Mouse (Mus musculus) MEL (cell line): ENCODE measurements around the gene Tgm6. TPM values are rescaled to one million over a fixed set of nuclear protein-coding genes. Genes with fewer than 3 reads are reported as not detected.

ENCODE experiments used
- DNase-seq: peaks from one replicate; pipeline ENCODE4 v3.0.0; 2011; ENCODE audit warnings: low read depth, low spot score
- H3K27ac ChIP-seq: 2 replicates; pipeline ENCODE4 v1.5.1; 2012; ENCODE audit warnings: low read depth, mild to moderate bottlenecking, control low read depth, low read length, moderate library complexity; ENCODE audit not compliant: control insufficient read depth
- H3K27me3 ChIP-seq, 2 experiments: fragments of 150-350 bp in 1 of 2; sonication (generic) in 1 of 2; 2 replicates each; pipeline ENCODE4 v1.6.1; 2012; ENCODE audit warnings: low read length in 2 of 2, mild to moderate bottlenecking in 2 of 2, improper control_type of control experiment in 1 of 2, moderate library complexity in 1 of 2; ENCODE audit not compliant: insufficient read depth in 2 of 2, control insufficient read depth in 1 of 2
- H3K36me3 ChIP-seq, 2 experiments: 2 replicates each; pipeline ENCODE4 v1.6.1; 2012 to 2014; ENCODE audit warnings: low read length in 2 of 2, improper control_type of control experiment in 1 of 2, inconsistent platforms in 1 of 2, mild to moderate bottlenecking in 1 of 2; ENCODE audit not compliant: insufficient read depth in 2 of 2, control insufficient read depth in 1 of 2
- H3K4me1 ChIP-seq, 2 experiments: fragments of 150-350 bp in 1 of 2; sonication (generic) in 1 of 2; 2 replicates each; pipeline ENCODE4 v1.6.1; 2012; ENCODE audit warnings: low read length in 2 of 2, improper control_type of control experiment in 1 of 2, mild to moderate bottlenecking in 1 of 2; ENCODE audit not compliant: insufficient read depth in 2 of 2, control insufficient read depth in 1 of 2
- H3K4me3 ChIP-seq, 2 experiments: fragments of 150-350 bp in 1 of 2; sonication (generic) in 1 of 2; 2 replicates each; pipeline ENCODE4 v1.5.1; 2012; ENCODE audit warnings: low read depth in 2 of 2, low read length in 2 of 2, mild to moderate bottlenecking in 2 of 2, moderate library complexity in 2 of 2, control low read depth in 1 of 2, improper control_type of control experiment in 1 of 2; ENCODE audit not compliant: control insufficient read depth in 1 of 2, insufficient read depth in 1 of 2
- H3K79me2 ChIP-seq: 2 replicates; pipeline ENCODE4 v1.6.1; 2012; ENCODE audit warnings: mild to moderate bottlenecking, low read length, moderate library complexity; ENCODE audit not compliant: control insufficient read depth, poor library complexity, insufficient read depth
- H3K9ac ChIP-seq: 2 replicates; pipeline ENCODE4 v1.6.1; 2012; ENCODE audit warnings: low read depth, mild to moderate bottlenecking, control low read depth, low read length, moderate library complexity; ENCODE audit not compliant: control insufficient read depth, poor library complexity, severe bottlenecking
- H3K9me3 ChIP-seq: fragments of 150-350 bp; sonication (generic); replicated peaks from 2 replicates; pipeline ENCODE4 v1.6.1; 2012; ENCODE audit warnings: mild to moderate bottlenecking, low read length, improper control_type of control experiment, moderate library complexity; ENCODE audit not compliant: insufficient read depth
- BHLHE40 ChIP-seq: IDR thresholded peaks from 2 replicates; pipeline ENCODE4 v1.6.1; 2012; ENCODE audit warnings: low read depth, mild to moderate bottlenecking, inconsistent platforms, low read length, improper control_type of control experiment, borderline replicate concordance
- CHD1 ChIP-seq: IDR thresholded peaks from 2 replicates; pipeline ENCODE4 v1.6.1; 2012; ENCODE audit warnings: low read depth, mild to moderate bottlenecking, inconsistent platforms, low read length, improper control_type of control experiment
- E2F4 ChIP-seq: IDR thresholded peaks from 2 replicates; pipeline ENCODE4 v1.6.1; 2011; ENCODE audit warnings: low read depth, low read length, improper control_type of control experiment, borderline replicate concordance
- ELF1 ChIP-seq: IDR thresholded peaks from 2 replicates; pipeline ENCODE4 v1.6.1; 2014; ENCODE audit warnings: low read depth, mild to moderate bottlenecking, inconsistent platforms, low read length, improper control_type of control experiment, moderate library complexity
- EP300 ChIP-seq, 2 experiments: IDR thresholded peaks; 2 replicates each; pipeline ENCODE4 v1.6.1; 2011; ENCODE audit warnings: improper control_type of control experiment in 2 of 2, low read length in 2 of 2, low read depth in 1 of 2, mild to moderate bottlenecking in 1 of 2
- GABPA ChIP-seq: IDR thresholded peaks from 2 replicates; pipeline ENCODE4 v1.6.1; 2012; ENCODE audit warnings: low read depth, mild to moderate bottlenecking, inconsistent platforms, low read length, improper control_type of control experiment, moderate library complexity
- MAZ ChIP-seq: IDR thresholded peaks from 2 replicates; pipeline ENCODE4 v1.6.1; 2012; ENCODE audit warnings: low read depth, mild to moderate bottlenecking, inconsistent platforms, low read length, improper control_type of control experiment
- MXI1 ChIP-seq: IDR thresholded peaks from 2 replicates; pipeline ENCODE4 v1.6.1; 2011; ENCODE audit warnings: mild to moderate bottlenecking, low read depth, low read length, improper control_type of control experiment
- MYC ChIP-seq: IDR thresholded peaks from 2 replicates; pipeline ENCODE4 v1.6.1; 2011; ENCODE audit warnings: low read depth, mild to moderate bottlenecking, low read length, improper control_type of control experiment, moderate library complexity
- NRF1 ChIP-seq: IDR thresholded peaks from 2 replicates; pipeline ENCODE4 v1.6.1; 2014; ENCODE audit warnings: low read depth, mild to moderate bottlenecking, inconsistent platforms, low read length, improper control_type of control experiment, moderate library complexity; ENCODE audit not compliant: poor library complexity, insufficient read depth, severe bottlenecking
- POLR2A ChIP-seq, 2 experiments: IDR thresholded peaks; 2 replicates each; pipeline ENCODE4 v1.6.1; 2011 to 2012; ENCODE audit warnings: low read length in 2 of 2, mild to moderate bottlenecking in 2 of 2, control low read depth in 1 of 2, improper control_type of control experiment in 1 of 2, low read depth in 1 of 2, moderate library complexity in 1 of 2; ENCODE audit not compliant: control insufficient read depth in 1 of 2, insufficient read depth in 1 of 2, poor library complexity in 1 of 2
- POLR2AphosphoS2 ChIP-seq: IDR thresholded peaks from 2 replicates; pipeline ENCODE4 v1.6.1; 2011; ENCODE audit warnings: low read length, improper control_type of control experiment
- POLR2AphosphoS5 ChIP-seq: IDR thresholded peaks from 2 replicates; pipeline ENCODE4 v1.6.1; 2012; ENCODE audit warnings: low read depth, borderline replicate concordance, mild to moderate bottlenecking, inconsistent platforms, low read length, moderate library complexity, mixed read lengths
- RAD21 ChIP-seq: IDR thresholded peaks from 2 replicates; pipeline ENCODE4 v1.6.1; 2011; ENCODE audit warnings: mild to moderate bottlenecking, low read depth, low read length, improper control_type of control experiment
- RCOR1 ChIP-seq: IDR thresholded peaks from 2 replicates; pipeline ENCODE4 v1.6.1; 2012; ENCODE audit warnings: low read depth, mild to moderate bottlenecking, inconsistent platforms, low read length, improper control_type of control experiment
- SIN3A ChIP-seq: IDR thresholded peaks from 2 replicates; pipeline ENCODE4 v1.6.1; 2012; ENCODE audit warnings: low read length, improper control_type of control experiment, inconsistent platforms
- TAL1 ChIP-seq: IDR thresholded peaks from 2 replicates; pipeline ENCODE4 v1.6.1; 2012; ENCODE audit warnings: mild to moderate bottlenecking, inconsistent platforms, low read length, moderate library complexity, mixed read lengths
- TBP ChIP-seq: IDR thresholded peaks from 2 replicates; pipeline ENCODE4 v1.8.0; 2011; ENCODE audit warnings: low read depth, low read length, improper control_type of control experiment
- UBTF ChIP-seq: IDR thresholded peaks from 2 replicates; pipeline ENCODE4 v1.6.1; 2012; ENCODE audit warnings: low read depth, mild to moderate bottlenecking, inconsistent platforms, low read length, improper control_type of control experiment, moderate library complexity, borderline replicate concordance; ENCODE audit not compliant: insufficient read depth
- USF1 ChIP-seq: IDR thresholded peaks from 2 replicates; pipeline ENCODE4 v1.6.1; 2014; ENCODE audit warnings: low read depth, mild to moderate bottlenecking, inconsistent platforms, low read length, improper control_type of control experiment, moderate library complexity
- ZKSCAN1 ChIP-seq: IDR thresholded peaks from 2 replicates; pipeline ENCODE4 v1.6.1; 2012; ENCODE audit warnings: low read depth, mild to moderate bottlenecking, inconsistent platforms, low read length, improper control_type of control experiment, moderate library complexity
- ZNF384 ChIP-seq: IDR thresholded peaks from 2 replicates; pipeline ENCODE4 v1.6.1; 2012; ENCODE audit warnings: low read depth, mild to moderate bottlenecking, inconsistent platforms, low read length, improper control_type of control experiment
- polyA plus RNA-seq, 2 experiments: library from polyadenylated mRNA; stranded (reverse) in 1 of 2; unstranded in 1 of 2; fragments of >175 nt in 1 of 2; fragments of >200 nt in 1 of 2; gene quantifications; 2 replicates each; pipeline versions ENCODE4 v1.2.1 to v1.2.4; 2012; ENCODE audit warnings: low replicate concordance in 2 of 2, low read depth in 1 of 2; ENCODE audit not compliant: insufficient read length in 2 of 2, insufficient read depth in 1 of 2, missing spikeins in 1 of 2
- total RNA-seq: library from RNA; depleted of rRNA; stranded (reverse); fragments of 300-350 nt; gene quantifications from 2 replicates; pipeline ENCODE4 v1.2.3, GENCODE M21; 2012

Gene Tgm6
- total and polyA plus RNA-seq, 3 experiments, result not detected

GRCm38 (mm10) chr2:130113379-130113778, 1.2 kb downstream of the Tgm6 start:
- Histone ChIP-seq H3K27ac (no peak overlapping the region), H3K9ac (no peak overlapping the region), H3K4me3 (no peak overlapping the region), H3K36me3 (no peaks in the 10 kb centered on the region; a peak in 1 of 4 replicates), H3K27me3 (peaks cover 4 to 7% of the 10 kb centered on the region in 2 experiments; a peak in 3 of 4 replicates), H3K79me2 (no peaks in the 10 kb centered on the region), H3K4me1 (no peaks in the 10 kb centered on the region), H3K9me3 (no peaks in the 10 kb centered on the region)
- DNase-seq, result peak; percentile 55
- TF ChIP-seq POLR2A (IDR thresholded peaks at IDR 0.05; ENCODE audit: control insufficient read depth in 1 of 2, insufficient read depth in 1 of 2, low read depth in 1 of 2, low read length in 2 of 2, poor library complexity in 1 of 2), result no peak
- no peak for TF ChIP-seq CHD1
- TF ChIP-seq NRF1, result no peak
- no peak for TF ChIP-seq SIN3A

- Histone ChIP-seq H3K9ac (no peak overlapping the region), H3K27ac (no peak overlapping the region), H3K79me2 (no peaks in the 10 kb centered on the region), H3K27me3 (peaks cover 12 to 16% of the 10 kb centered on the region in 2 experiments), H3K4me1 (no peaks in the 10 kb centered on the region), H3K4me3 (no peak overlapping the region), H3K36me3 (no peaks in the 10 kb centered on the region; a peak in 1 of 4 replicates), H3K9me3 (no peaks in the 10 kb centered on the region)
- no peak for DNase-seq
- TF ChIP-seq MAZ (no peak), UBTF (no peak), MYC (no peak), TAL1 (no peak), POLR2AphosphoS2 (no peak), ZKSCAN1 (no peak), MXI1 (no peak), EP300 (IDR thresholded peaks at IDR 0.05; ENCODE audit: low read depth in 1 of 2, low read length in 2 of 2) (no peak), GABPA (no peak), RCOR1 (no peak), ELF1 (no peak), POLR2AphosphoS5 (no peak), TBP (no peak), RAD21 (no peak), USF1 (no peak), BHLHE40 (no peak), E2F4 (no peak), ZNF384 (no peak), NRF1 (no peak)
Measured at GRCm38 (mm10) chr2:130118649-130119048, 6.4 kb downstream of the Tgm6 start.
